22 mouse cellular contexts compared by ENCODE assay signal in genomic region chr4:32101002-32101401, GRCm38 (mm10).
DNase-seq lines count a peak whose midpoint lies in the region; ATAC-seq and TF ChIP-seq lines count a peak whose summit lies in the region.
"Had no signal": no experiment of that assay in that cellular context is flagged by ENCODE, and none has a peak within 500 bp of the region (broad histone marks: within the 10 kb centered on the region; RNA-seq: fewer than 3 reads in every experiment).

No protein-coding gene starts in this region.

- TF ChIP-seq EP300 in lung, postnatal 0 days (IDR thresholded peaks at IDR 0.05): no peak

- 20% methylated on average over 5 of the region's 5 CpGs for WGBS in lung, postnatal 0 days
- WGBS in intestine, embryonic 15.5 days: 27% methylated on average over 5 of the region's 5 CpGs
- 76% methylated on average over 5 of the region's 5 CpGs for WGBS in forebrain, embryonic 13.5 days

- no peak overlapping the region for H3K4me2 ChIP-seq in lung, postnatal 0 days (replicated peaks; ENCODE audit: low read depth, low read length)
- 0 out of 2 replicates have a peak overlapping the region, but pooled peaks have one; percentile 17 for H3K4me2 ChIP-seq in intestine, embryonic 15.5 days (replicated peaks)
- H3K4me2 ChIP-seq in forebrain, embryonic 13.5 days: no peak overlapping the region
- H3K4me2 ChIP-seq: heart, embryonic 13.5 days; hindbrain, embryonic 15.5 days; limb, embryonic 12.5 days; neural tube, embryonic 15.5 days had no signal

- DNase-seq in kidney, adult 9 months: peak; percentile 1
- no peak for DNase-seq in kidney, postnatal 25 days
- DNase-seq in lung, postnatal 0 days (ENCODE audit: low spot score): peak; percentile 11
- DNase-seq in lung, postnatal 25 days (ENCODE audit: low spot score): no peak
- peak; percentile 3 for DNase-seq in splenic B cell, adult 2 months (ENCODE audit: low read depth, low spot score)
- DNase-seq: cerebellum, adult 2 months; gastrocnemius, postnatal 10 days; heart, adult 18-20 months; heart, postnatal 4 days; kidney, adult 8-10 months had no signal

- H3K36me3 ChIP-seq in lung, postnatal 0 days (ENCODE audit: insufficient read depth, low read length): no peaks in the 10 kb centered on the region
- no peaks in the 10 kb centered on the region for H3K36me3 ChIP-seq in intestine, embryonic 15.5 days
- H3K36me3 ChIP-seq in splenic B cell, adult 2 months (ENCODE audit: control insufficient read depth, insufficient read depth, low read length, poor library complexity, severe bottlenecking): no peaks in the 10 kb centered on the region
- no peaks in the 10 kb centered on the region for H3K36me3 ChIP-seq in forebrain, embryonic 13.5 days (ENCODE audit: poor library complexity, severe bottlenecking)
- H3K36me3 ChIP-seq: embryonic facial prominence, embryonic 10.5 days; G1E; heart, embryonic 13.5 days; hindbrain, embryonic 15.5 days; limb, embryonic 12.5 days; neural tube, embryonic 15.5 days had no signal

- ATAC-seq in lung, postnatal 0 days: no peak
- peak; percentile 87 for ATAC-seq in intestine, embryonic 15.5 days
- no peak for ATAC-seq in forebrain, embryonic 13.5 days
- no peak; the same call in 1 of the 2 replicates for ATAC-seq in granulocyte monocyte progenitor cell, adult 5-6 weeks (replicated peaks; ENCODE audit: poor library complexity, severe bottlenecking)
- ATAC-seq: CD4-positive, CD25-positive, alpha-beta regulatory T cell, adult 4 months; midbrain, embryonic 16.5 days had no signal

- no peak overlapping the region for H3K9ac ChIP-seq in lung, postnatal 0 days (replicated peaks; ENCODE audit: low read depth)
- no peak overlapping the region for H3K9ac ChIP-seq in intestine, embryonic 15.5 days
- no peak overlapping the region for H3K9ac ChIP-seq in forebrain, embryonic 13.5 days
- H3K9ac ChIP-seq: heart, embryonic 13.5 days; hindbrain, embryonic 15.5 days; limb, embryonic 12.5 days; liver, embryonic 14.5 days; neural tube, embryonic 15.5 days had no signal

- no peaks in the 10 kb centered on the region for H3K9me3 ChIP-seq in lung, postnatal 0 days (ENCODE audit: low read length)
- no peaks in the 10 kb centered on the region for H3K9me3 ChIP-seq in intestine, embryonic 15.5 days
- H3K9me3 ChIP-seq in forebrain, embryonic 13.5 days (replicated peaks): no peaks in the 10 kb centered on the region
- H3K9me3 ChIP-seq: embryonic facial prominence, embryonic 10.5 days; G1E; heart, embryonic 13.5 days; hindbrain, embryonic 15.5 days; limb, embryonic 12.5 days; neural tube, embryonic 15.5 days had no signal

- no peaks in the 10 kb centered on the region for H3K4me1 ChIP-seq in lung, postnatal 0 days (ENCODE audit: insufficient read depth, low read depth, low read length)
- no peaks in the 10 kb centered on the region for H3K4me1 ChIP-seq in intestine, embryonic 15.5 days (replicated peaks)
- no peaks in the 10 kb centered on the region for H3K4me1 ChIP-seq in forebrain, embryonic 13.5 days
- H3K4me1 ChIP-seq: neural tube, embryonic 15.5 days had no signal

- no peak for TF ChIP-seq CTCF in lung, postnatal 0 days (IDR thresholded peaks at IDR 0.05)

- H3K27me3 ChIP-seq in lung, postnatal 0 days (replicated peaks; ENCODE audit: insufficient read depth, low read length): no peaks in the 10 kb centered on the region
- no peaks in the 10 kb centered on the region for H3K27me3 ChIP-seq in intestine, embryonic 15.5 days (replicated peaks)
- H3K27me3 ChIP-seq in splenic B cell, adult 2 months (ENCODE audit: control insufficient read depth, insufficient read depth, low read length, poor library complexity, severe bottlenecking): no peaks in the 10 kb centered on the region
- H3K27me3 ChIP-seq in forebrain, embryonic 13.5 days: no peaks in the 10 kb centered on the region
- H3K27me3 ChIP-seq: heart, embryonic 13.5 days; hindbrain, embryonic 15.5 days; limb, embryonic 12.5 days; neural tube, embryonic 15.5 days had no signal

- H3K27ac ChIP-seq in lung, postnatal 0 days (ENCODE audit: low read length): no peak overlapping the region
- H3K27ac ChIP-seq in intestine, embryonic 15.5 days: no peak overlapping the region
- H3K27ac ChIP-seq in forebrain, embryonic 13.5 days: no peak overlapping the region
- H3K27ac ChIP-seq: embryonic facial prominence, embryonic 10.5 days; heart, embryonic 13.5 days; hindbrain, embryonic 15.5 days; limb, embryonic 12.5 days; liver, embryonic 14.5 days; neural tube, embryonic 15.5 days had no signal

- H3K4me3 ChIP-seq in lung, postnatal 0 days (ENCODE audit: low read depth, low read length): no peak overlapping the region
- no peak overlapping the region for H3K4me3 ChIP-seq in intestine, embryonic 15.5 days (replicated peaks)
- H3K4me3 ChIP-seq in forebrain, embryonic 13.5 days: no peak overlapping the region
- H3K4me3 ChIP-seq: embryonic facial prominence, embryonic 10.5 days; heart, embryonic 13.5 days; hindbrain, embryonic 15.5 days; limb, embryonic 12.5 days; neural tube, embryonic 15.5 days had no signal

Comparison
In these comparisons a context has a peak if more than half of its experiments do, and no peak if none do; other contexts are left out.
1. DNase-seq: peak in kidney, adult 9 months (single experiment), lung, postnatal 0 days (single experiment) and splenic B cell, adult 2 months (single experiment); none in kidney, postnatal 25 days (0 of 2) and lung, postnatal 25 days (single experiment).